Mouse (Mus musculus) lung, embryonic 14.5 days (tissue): ENCODE measurements around the gene Gps1. TPM values are rescaled to one million over a fixed set of nuclear protein-coding genes. Genes with fewer than 3 reads are reported as not detected.
A peak's percentile ranks its signal among the peaks of the same experiment; 100 is the strongest.

Experiments
- ATAC-seq: fragments of 200-750 bp; cut with Nextera tagmentation; 2 replicates; pipeline ENCODE4 v1.8.0; 2017; ENCODE audit warnings: mild to moderate bottlenecking, moderate TSS enrichment, moderate library complexity; ENCODE audit not compliant: insufficient read depth
- DNase-seq: peaks from one replicate; pipeline ENCODE4 v3.0.0-alpha.2; 2015
- H3K27ac ChIP-seq: fragments of 300-500 bp; sonication (generic); 2 replicates; pipeline ENCODE4 v1.5.1; 2014; ENCODE audit warnings: low read depth, mild to moderate bottlenecking, moderate library complexity
- H3K27me3 ChIP-seq: fragments of 300-500 bp; sonication (generic); 2 replicates; pipeline ENCODE4 v1.6.1; 2014; ENCODE audit warnings: low read length, control low read depth; ENCODE audit not compliant: insufficient read depth
- H3K36me3 ChIP-seq: fragments of 300-500 bp; sonication (generic); 2 replicates; pipeline ENCODE4 v1.6.1; 2014; ENCODE audit warnings: control low read depth; ENCODE audit not compliant: insufficient read depth
- H3K4me1 ChIP-seq: fragments of 300-500 bp; sonication (generic); 2 replicates; pipeline ENCODE4 v1.6.1; 2014; ENCODE audit warnings: antibody characterized with exemption, control low read depth; ENCODE audit not compliant: insufficient read depth
- H3K4me2 ChIP-seq: fragments of 300-500 bp; sonication (generic); 2 replicates; pipeline ENCODE4 v1.6.1; 2014; ENCODE audit warnings: mild to moderate bottlenecking
- H3K4me3 ChIP-seq: fragments of 300-500 bp; sonication (generic); 2 replicates; pipeline ENCODE4 v1.5.1; 2014; ENCODE audit warnings: low read depth, low read length
- H3K9ac ChIP-seq: fragments of 300-500 bp; sonication (generic); 2 replicates; pipeline ENCODE4 v1.6.1; 2014
- H3K9me3 ChIP-seq: fragments of 300-500 bp; sonication (generic); 2 replicates; pipeline ENCODE4 v1.6.1; 2016; ENCODE audit warnings: low read depth, low read length, control low read depth
- CTCF ChIP-seq: IDR thresholded peaks from 2 replicates; pipeline ENCODE4 v1.5.1; 2016; ENCODE audit warnings: antibody characterized with exemption, low read depth
- WGBS: fragments of 180-500 bp; shearing (Covaris S2); extraction: QIAGEN DNeasy Blood & Tissue Kit; methylation state at CpG from one replicate; pipeline ENCODE4 v1.1.7; 2014; 5-methylcytosine and 5-hydroxymethylcytosine counted together
- polyA plus RNA-seq: library from polyadenylated mRNA; unstranded; fragments of >200 nt; fragmentation: Nextera tagmentation; extraction: Ambion mirVana; gene quantifications from 2 replicates; pipeline ENCODE4 v1.2.1, GENCODE M21; 2014

The Gps1 gene
- polyA plus RNA-seq, 1 experiment from 2014 or later: 257 TPM

DNA sequence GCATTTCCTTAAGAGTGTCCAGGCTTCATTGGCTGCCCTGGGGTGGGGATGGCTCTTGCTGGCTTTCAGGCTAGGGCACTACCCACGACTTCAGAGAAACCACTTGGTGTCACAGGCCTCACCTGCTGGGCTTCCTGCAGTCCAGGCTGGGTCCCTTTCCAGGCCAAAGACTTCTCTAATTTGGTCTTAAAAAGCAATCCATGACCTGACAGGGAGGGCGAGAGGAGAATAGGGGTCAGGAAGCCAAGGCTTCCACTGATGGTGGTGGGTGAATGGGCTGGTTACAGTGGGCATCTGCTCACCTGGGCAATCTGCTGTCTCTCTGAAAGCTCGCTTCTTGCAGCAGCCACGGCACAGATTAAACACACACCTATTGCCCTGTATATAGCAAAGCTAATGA is 5.3 kb downstream of the Gps1 start:
- ATAC-seq (no peak), DNase-seq (no peak)
- 77% methylated on average over 4 of the region's 4 CpGs for WGBS
- no peak overlapping the region for H3K4me2 ChIP-seq
- TF ChIP-seq CTCF: no peak
- no peak overlapping the region for H3K4me3 ChIP-seq
- H3K4me1 ChIP-seq: 0 out of 2 replicates have a peak, but pooled peaks cover 4% of the 10 kb centered on the region
- H3K36me3 ChIP-seq: peaks cover 89% of the 10 kb centered on the region
- no peak overlapping the region for H3K27ac ChIP-seq
- no peaks in the 10 kb centered on the region for H3K9me3 ChIP-seq
- H3K9ac ChIP-seq: no peak overlapping the region
- H3K27me3 ChIP-seq: no peaks in the 10 kb centered on the region

DNA sequence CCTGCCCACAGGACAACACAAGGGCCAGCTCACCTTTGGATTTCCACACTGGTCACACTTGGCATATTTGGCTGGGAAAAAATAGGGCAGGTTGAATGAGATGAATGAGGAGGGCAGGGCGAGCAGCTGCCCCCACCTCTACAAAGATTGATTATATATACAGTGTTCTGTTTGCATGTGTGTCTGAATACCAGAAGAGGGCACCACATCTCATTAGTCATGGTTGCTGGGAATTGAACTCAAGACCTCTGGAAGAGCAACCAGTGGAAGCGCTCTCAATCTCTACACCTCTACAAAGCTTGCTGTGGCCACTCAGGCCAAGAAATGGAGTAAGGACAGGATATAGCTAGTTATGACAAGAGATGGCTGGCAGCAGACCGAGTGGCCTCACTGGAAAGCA is 5.7 kb downstream of the Gps1 start:
- H3K36me3 ChIP-seq: peaks cover 94% of the 10 kb centered on the region
- no peaks in the 10 kb centered on the region for H3K9me3 ChIP-seq
- no peak overlapping the region for H3K4me2 ChIP-seq
- no peak for TF ChIP-seq CTCF
- H3K4me3 ChIP-seq: no peak overlapping the region
- 0 out of 2 replicates have a peak, but pooled peaks cover 4% of the 10 kb centered on the region for H3K4me1 ChIP-seq
- WGBS: 85% methylated on average over 3 of the region's 3 CpGs
- DNase-seq: no peak
- no peak for ATAC-seq
- no peak overlapping the region for H3K27ac ChIP-seq
- H3K9ac ChIP-seq: no peak overlapping the region
- H3K27me3 ChIP-seq: no peaks in the 10 kb centered on the region

DNA sequence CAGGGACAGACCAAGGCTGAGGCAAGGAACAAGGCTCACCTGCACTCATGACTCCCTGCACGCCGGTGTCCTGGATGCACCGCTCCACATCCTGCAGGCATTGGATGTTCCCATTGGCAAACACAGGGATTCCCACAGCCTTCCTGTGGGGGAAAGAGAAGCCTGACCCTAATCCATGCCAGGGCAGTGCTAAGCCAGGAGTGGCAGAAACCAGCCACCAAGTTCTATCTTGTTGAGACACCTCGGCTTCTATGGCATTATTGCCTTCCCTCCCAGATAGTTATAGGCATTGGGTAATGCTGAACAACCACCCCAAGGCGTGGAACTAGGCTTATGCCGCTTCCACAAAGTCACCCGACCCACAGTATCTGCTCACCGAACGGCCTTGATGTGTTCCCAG is 8.6 kb downstream of the Gps1 start:
- no peak for ATAC-seq
- H3K36me3 ChIP-seq: peaks cover 71% of the 10 kb centered on the region
- 91% methylated on average over 9 of the region's 9 CpGs for WGBS
- H3K9ac ChIP-seq: no peak overlapping the region
- TF ChIP-seq CTCF: no peak
- H3K27me3 ChIP-seq: no peaks in the 10 kb centered on the region
- H3K9me3 ChIP-seq: no peaks in the 10 kb centered on the region
- no peak overlapping the region for H3K4me3 ChIP-seq
- no peak overlapping the region for H3K4me2 ChIP-seq
- no peak for DNase-seq
- peaks cover 5% of the 10 kb centered on the region; the same call in 1 of the 2 replicates for H3K4me1 ChIP-seq
- no peak overlapping the region for H3K27ac ChIP-seq

DNA sequence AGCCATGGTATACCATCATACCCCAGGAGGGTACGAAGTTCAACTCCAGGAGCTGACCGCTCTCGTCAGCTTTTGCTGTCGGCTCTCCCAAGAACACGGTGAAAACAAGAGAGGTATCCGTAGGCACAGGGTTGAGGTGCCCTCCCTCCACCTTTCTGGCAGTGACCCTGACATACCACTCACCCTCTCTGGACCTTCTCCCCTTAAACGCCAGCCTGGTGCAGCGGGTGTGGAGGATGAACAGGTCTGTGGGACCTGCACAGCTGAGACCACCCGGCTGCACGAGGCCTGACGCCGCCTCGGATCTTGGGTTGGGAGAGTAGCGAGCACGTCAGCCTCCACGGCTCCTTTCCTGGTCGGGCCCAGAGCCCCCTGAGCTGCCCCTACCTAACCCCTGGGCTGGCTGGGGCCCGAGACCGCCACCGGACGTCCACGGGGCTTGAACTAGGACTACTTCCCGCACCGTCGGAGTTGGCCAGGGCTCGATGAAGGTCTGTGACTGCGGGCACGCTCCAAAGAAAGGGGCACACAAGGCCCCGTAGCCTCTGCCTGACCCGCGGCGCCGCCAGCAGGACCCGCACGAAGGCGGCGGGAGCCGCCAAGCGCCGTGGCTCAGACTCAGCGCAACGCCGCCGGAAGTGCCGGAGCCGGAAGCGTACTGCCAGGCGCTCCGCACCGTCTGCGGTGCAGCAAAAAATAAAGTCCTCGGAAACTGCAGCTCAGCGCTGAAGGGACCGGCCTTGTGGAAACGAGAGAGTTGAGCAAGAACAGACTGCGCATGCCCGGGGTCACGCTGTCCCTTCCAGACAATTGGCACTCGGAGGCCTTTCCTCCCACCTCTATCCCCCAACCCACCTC is 11.9 kb downstream of the Gps1 start, which contains the start of gene Dus1l:
Gene Dus1l (minus strand): TSS at position 648 of the 858 bp plus-strand sequence.
- peak within 1 kb of the TSS; percentile 100 for H3K4me3 ChIP-seq
- H3K27me3 ChIP-seq: no peaks in the 10 kb centered on the region
- 2% methylated on average over 59 of the region's 59 CpGs for WGBS
- H3K9me3 ChIP-seq: no peaks in the 10 kb centered on the region
- peaks cover 40% of the 10 kb centered on the region for H3K36me3 ChIP-seq
- peaks cover 10% of the 10 kb centered on the region for H3K4me1 ChIP-seq
- peak within 1 kb of the TSS; percentile 93 for H3K9ac ChIP-seq
- DNase-seq (peak; percentile 99), ATAC-seq (peak; percentile 87)
- H3K4me2 ChIP-seq: peak within 1 kb of the TSS; percentile 96
- no peak for TF ChIP-seq CTCF
- peak within 1 kb of the TSS; percentile 80; the same call in 1 of the 2 replicates for H3K27ac ChIP-seq

DNA sequence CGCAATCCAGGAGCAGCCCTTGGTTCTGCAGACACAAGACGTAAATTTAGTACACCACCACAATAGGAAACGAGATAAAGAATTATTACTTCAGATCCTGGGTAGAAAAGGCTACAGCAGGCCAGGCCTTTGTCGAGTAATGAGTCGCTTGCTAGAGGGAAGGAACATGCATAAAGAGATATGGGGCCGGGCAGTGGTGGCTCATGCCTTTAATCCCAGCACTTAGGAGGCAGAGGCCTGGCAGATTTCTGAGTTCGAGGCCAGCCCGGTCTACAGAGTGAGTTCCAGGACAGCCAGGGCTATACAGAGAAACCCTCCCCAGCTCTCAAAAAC is 12.5 kb downstream of the Gps1 start:
- TF ChIP-seq CTCF: no peak
- H3K4me1 ChIP-seq: peaks cover 10% of the 10 kb centered on the region
- ATAC-seq: peak; percentile 26
- DNase-seq: no peak
- no peaks in the 10 kb centered on the region for H3K27me3 ChIP-seq
- peak overlapping the region; percentile 93 for H3K9ac ChIP-seq
- peak overlapping the region; percentile 100 for H3K4me3 ChIP-seq
- peak overlapping the region; percentile 80; the same call in 1 of the 2 replicates for H3K27ac ChIP-seq
- no peaks in the 10 kb centered on the region for H3K9me3 ChIP-seq
- peak overlapping the region; percentile 96 for H3K4me2 ChIP-seq
- 28% methylated on average over 8 of the region's 8 CpGs for WGBS
- peaks cover 34% of the 10 kb centered on the region for H3K36me3 ChIP-seq

DNA sequence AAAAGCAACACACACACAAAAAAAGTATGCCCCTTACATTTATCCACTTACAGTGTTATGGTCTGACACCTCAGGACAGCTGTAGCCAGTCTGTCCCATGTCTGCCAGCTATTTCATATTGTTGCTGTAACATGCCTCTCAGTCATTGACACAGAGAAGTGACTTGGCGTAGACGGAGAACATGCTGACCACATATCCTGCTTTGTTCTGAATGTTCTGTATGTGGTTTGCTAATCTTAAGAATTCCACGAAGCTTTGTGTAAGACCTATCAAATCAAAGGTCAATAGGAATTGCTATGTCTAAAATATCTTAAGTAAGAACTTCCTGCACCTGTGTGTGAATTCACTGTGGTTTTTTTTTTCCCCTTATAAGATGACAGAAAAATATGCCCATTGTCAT is 14.2 kb downstream of the Gps1 start:
- Histone ChIP-seq H3K36me3 (peaks cover 18% of the 10 kb centered on the region), H3K4me2 (no peak overlapping the region), H3K27ac (no peak overlapping the region), H3K27me3 (no peaks in the 10 kb centered on the region), H3K9ac (no peak overlapping the region), H3K4me1 (peaks cover 10% of the 10 kb centered on the region), H3K9me3 (no peaks in the 10 kb centered on the region), H3K4me3 (no peak overlapping the region)
- WGBS: 73% methylated on average over 3 of the region's 3 CpGs
- DNase-seq (no peak), ATAC-seq (no peak)
- no peak for TF ChIP-seq CTCF

DNA sequence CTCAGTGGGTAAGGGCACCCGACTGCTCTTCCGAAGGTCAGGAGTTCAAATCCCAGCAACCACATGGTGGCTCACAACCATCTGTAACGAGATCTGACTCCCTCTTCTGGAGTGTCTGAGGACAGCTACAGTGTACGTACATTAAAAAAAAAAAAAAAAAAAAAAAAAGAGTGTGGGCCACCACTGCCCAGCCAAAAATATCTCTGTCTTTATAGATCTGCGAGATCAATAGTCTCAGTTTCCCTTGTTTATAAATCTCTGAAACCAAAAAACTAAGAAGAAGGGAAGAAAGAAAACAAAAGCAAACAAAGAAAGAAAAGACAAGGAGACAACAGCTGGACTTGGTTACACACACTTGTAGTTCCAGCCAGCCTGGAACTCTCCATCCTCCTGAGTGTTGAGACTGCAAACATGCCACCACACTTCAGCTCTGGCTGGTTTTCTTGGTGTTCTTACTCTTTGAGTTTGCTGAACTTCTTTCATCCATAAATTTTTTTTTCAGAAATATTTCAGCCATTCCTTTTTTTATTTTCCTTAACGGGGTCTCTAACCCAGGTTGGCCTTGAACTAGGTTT is 15.3 kb downstream of the Gps1 start:
- DNase-seq (no peak), ATAC-seq (no peak)
- no peaks in the 10 kb centered on the region for H3K9me3 ChIP-seq
- no peak overlapping the region; the same call in 1 of the 2 replicates for H3K4me2 ChIP-seq
- H3K4me3 ChIP-seq: no peak overlapping the region
- H3K36me3 ChIP-seq: peaks cover 6% of the 10 kb centered on the region
- peaks cover 10% of the 10 kb centered on the region for H3K4me1 ChIP-seq
- no peak for TF ChIP-seq CTCF
- no peaks in the 10 kb centered on the region for H3K27me3 ChIP-seq
- H3K27ac ChIP-seq: no peak overlapping the region
- 58% methylated on average over 6 of the region's 6 CpGs for WGBS
- H3K9ac ChIP-seq: no peak overlapping the region
